8 mouse cellular contexts compared by ENCODE assay signal in genomic region chr8:88198551-88198944, GRCm38 (mm10). TPM values are rescaled to one million over a fixed set of nuclear protein-coding genes. Genes with fewer than 3 reads are reported as not detected.
DNase-seq lines count a peak whose midpoint lies in the region; ATAC-seq and TF ChIP-seq lines count a peak whose summit lies in the region.

No protein-coding gene starts in this region.

- peak overlapping the region; percentile 88 for H3K9ac ChIP-seq in kidney, postnatal 0 days (ENCODE audit: low read depth, low read length)
- peak overlapping the region; percentile 74 for H3K9ac ChIP-seq in ES-E14 (ENCODE audit: insufficient read depth, low read depth, low read length, poor library complexity, severe bottlenecking)
- H3K9ac ChIP-seq in embryonic facial prominence, embryonic 13.5 days = peak overlapping the region; percentile 90
- peak overlapping the region; percentile 73 for H3K9ac ChIP-seq in intestine, embryonic 14.5 days (ENCODE audit: low read length)

- peak overlapping the region; percentile 94 for H3K4me2 ChIP-seq in kidney, postnatal 0 days (ENCODE audit: low read length)
- peak overlapping the region; percentile 98 for H3K4me2 ChIP-seq in embryonic facial prominence, embryonic 13.5 days
- H3K4me2 ChIP-seq in intestine, embryonic 14.5 days (ENCODE audit: low read length) = peak overlapping the region; percentile 88

- in situ Hi-C loops in ES-E14 (cut with MboI; ENCODE audit: low sequenced_read_pairs in 2 of 2, unreplicated experiment in 2 of 2) = no loop called here

- DNase-seq in kidney, postnatal 0 days (ENCODE audit: low spot score) = peak; percentile 33
- DNase-seq in kidney, adult 18-20 months = no peak
- no peak for DNase-seq in ES-E14 (ENCODE audit: low read depth, low spot score)
- no peak for DNase-seq in intestine, embryonic 14.5 days (ENCODE audit: low spot score)
- peak; percentile 47 for DNase-seq in lung, postnatal 10 days
- no peak for DNase-seq in cerebellum, adult 11-12 months
- no peak for DNase-seq in adipocyte (ENCODE audit: low spot score)

- no peaks in the 10 kb centered on the region for H3K36me3 ChIP-seq in kidney, postnatal 0 days (ENCODE audit: insufficient read depth, low read length)
- H3K36me3 ChIP-seq in ES-E14 (ENCODE audit: control insufficient read depth, insufficient read depth, low read length, poor library complexity, severe bottlenecking) = 0 out of 2 replicates have a peak, but pooled peaks cover 1% of the 10 kb centered on the region
- 0 out of 2 replicates have a peak, but pooled peaks cover 3% of the 10 kb centered on the region for H3K36me3 ChIP-seq in embryonic facial prominence, embryonic 13.5 days
- H3K36me3 ChIP-seq in intestine, embryonic 14.5 days (ENCODE audit: control insufficient read depth, insufficient read depth, low read length) = 0 out of 2 replicates have a peak, but pooled peaks cover 3% of the 10 kb centered on the region

- H3K27me3 ChIP-seq in kidney, postnatal 0 days (ENCODE audit: insufficient read depth, low read length) = no peaks in the 10 kb centered on the region
- no peaks in the 10 kb centered on the region for H3K27me3 ChIP-seq in embryonic facial prominence, embryonic 13.5 days
- no peaks in the 10 kb centered on the region for H3K27me3 ChIP-seq in intestine, embryonic 14.5 days (replicated peaks; ENCODE audit: control insufficient read depth, insufficient read depth, low read length)

- no peaks in the 10 kb centered on the region for H3K9me3 ChIP-seq in kidney, postnatal 0 days (replicated peaks; ENCODE audit: low read length)
- H3K9me3 ChIP-seq in ES-E14 (ENCODE audit: control insufficient read depth, insufficient read depth, low read depth, low read length) = no peaks in the 10 kb centered on the region
- no peaks in the 10 kb centered on the region for H3K9me3 ChIP-seq in embryonic facial prominence, embryonic 13.5 days
- H3K9me3 ChIP-seq in intestine, embryonic 14.5 days (ENCODE audit: control insufficient read depth, low read length) = no peaks in the 10 kb centered on the region

- 0% methylated on average over 10 of the region's 10 CpGs for WGBS in kidney, postnatal 0 days
- under 1% methylated on average over 10 of the region's 10 CpGs for WGBS in embryonic facial prominence, embryonic 13.5 days
- WGBS in intestine, embryonic 14.5 days = under 1% methylated on average over 10 of the region's 10 CpGs

- ATAC-seq in kidney, postnatal 0 days (replicated peaks; ENCODE audit: low FRiP score, low read depth) = no peak
- no peak for ATAC-seq in embryonic facial prominence, embryonic 13.5 days (ENCODE audit: insufficient number of reproducible peaks, insufficient read depth, low FRiP score, low TSS enrichment, low read depth)
- ATAC-seq in intestine, embryonic 14.5 days (replicated peaks; ENCODE audit: low FRiP score, low TSS enrichment, low read depth) = no peak

- peak overlapping the region; percentile 92 for H3K4me3 ChIP-seq in kidney, postnatal 0 days (replicated peaks; ENCODE audit: low read depth, low read length)
- peak overlapping the region; percentile 94 to 97 for H3K4me3 ChIP-seq in ES-E14 (ENCODE audit: insufficient read depth in 1 of 2, low read depth in 1 of 2, low read length in 2 of 2, poor library complexity in 1 of 2, severe bottlenecking in 1 of 2)
- peak overlapping the region; percentile 89 for H3K4me3 ChIP-seq in embryonic facial prominence, embryonic 13.5 days
- H3K4me3 ChIP-seq in intestine, embryonic 14.5 days (ENCODE audit: low read depth, low read length) = peak overlapping the region; percentile 84

- peak overlapping the region; percentile 98 for H3K27ac ChIP-seq in kidney, postnatal 0 days
- H3K27ac ChIP-seq in ES-E14 (ENCODE audit: insufficient read depth, low read depth, low read length, poor library complexity, severe bottlenecking) = no peak overlapping the region
- H3K27ac ChIP-seq in embryonic facial prominence, embryonic 13.5 days = peak overlapping the region; percentile 96
- H3K27ac ChIP-seq in intestine, embryonic 14.5 days (ENCODE audit: low read depth) = peak overlapping the region; percentile 92

- peaks cover 19% of the 10 kb centered on the region for H3K4me1 ChIP-seq in kidney, postnatal 0 days (replicated peaks; ENCODE audit: insufficient read depth, low read length)
- H3K4me1 ChIP-seq in ES-E14 (ENCODE audit: control insufficient read depth in 2 of 2, insufficient read depth in 2 of 2, low read length in 2 of 2, poor library complexity in 1 of 2) = peaks cover 0 to 2% of the 10 kb centered on the region in 2 experiments; a peak in 1 of 4 replicates
- H3K4me1 ChIP-seq in embryonic facial prominence, embryonic 13.5 days = peaks cover 27% of the 10 kb centered on the region
- H3K4me1 ChIP-seq in intestine, embryonic 14.5 days (replicated peaks; ENCODE audit: control insufficient read depth, insufficient read depth, low read length) = peaks cover 25% of the 10 kb centered on the region

- no peak for TF ChIP-seq CTCF in kidney, postnatal 0 days (IDR thresholded peaks at IDR 0.05; ENCODE audit: low read depth)

TF ChIP-seq in ES-E14, 5 proteins besides CTCF, POLR2A, EP300 and RAD21:
- TF ChIP-seq ZNF384 (IDR thresholded peaks at IDR 0.05; ENCODE audit: low read depth, low read length) (no peak), MAFK (IDR thresholded peaks at IDR 0.05; ENCODE audit: insufficient read depth, low read depth, low read length) (no peak), ZC3H11A (IDR thresholded peaks at IDR 0.05; ENCODE audit: borderline replicate concordance, low read depth, low read length) (no peak), HCFC1 (IDR thresholded peaks at IDR 0.05; ENCODE audit: borderline replicate concordance, insufficient read depth, low read length) (no peak), CHD2 (IDR thresholded peaks at IDR 0.05; ENCODE audit: low read depth, low read length) (no peak)

RNA-seq across cellular contexts. Expression of gene Tent4b, which starts 0.5 kb away (rescaled TPM):
- polyA plus RNA-seq in kidney, postnatal 0 days (2015; fragmentation: Nextera tagmentation; extraction: Ambion mirVana) = 7.3 and 7.6 TPM in 2 replicates
- total RNA-seq in ES-E14 (2012; rRNA removed) = 35.8 and 37.0 TPM in 2 replicates
- polyA plus RNA-seq in embryonic facial prominence, embryonic 13.5 days (2015; fragmentation: Nextera tagmentation; extraction: Ambion mirVana) = 9.1 and 11.1 TPM in 2 replicates
- polyA plus RNA-seq in intestine, embryonic 14.5 days (2014; fragmentation: Nextera tagmentation; extraction: Ambion mirVana) = 12.6 and 12.7 TPM in 2 replicates

Comparison
In these comparisons a context has a peak if more than half of its experiments do, and no peak if none do; other contexts are left out.
1. DNase-seq: peak in kidney, postnatal 0 days (single experiment) and lung, postnatal 10 days (single experiment); none in kidney, adult 18-20 months (single experiment), ES-E14 (single experiment), intestine, embryonic 14.5 days (single experiment), cerebellum, adult 11-12 months (single experiment) and adipocyte (single experiment).
2. Peak in every context shown above with its lines, with median percentiles within 50 percentile points of each other: H3K4me2 ChIP-seq, H3K4me3 ChIP-seq and H3K9ac ChIP-seq.